In genomic region chr5:127227929-127228595, GRCm38 (mm10) we compare ENCODE assay signal across 10 mouse cellular contexts. TPM values are rescaled to one million over a fixed set of nuclear protein-coding genes. Genes with fewer than 3 reads are reported as not detected.
DNase-seq lines count a peak whose midpoint lies in the region; ATAC-seq lines count a peak whose summit lies in the region.
"Had no signal": no experiment of that assay in that cellular context is flagged by ENCODE, and none has a peak within 500 bp of the region (broad histone marks: within the 10 kb centered on the region; RNA-seq: fewer than 3 reads in every experiment).

No protein-coding gene starts in this region.

- H3K4me1 ChIP-seq in heart, embryonic 13.5 days, result 0 out of 2 replicates have a peak, but pooled peaks cover 9% of the 10 kb centered on the region
- H3K4me1 ChIP-seq in forebrain, embryonic 11.5 days (replicated peaks; ENCODE audit: control insufficient read depth, insufficient read depth, low read length), result peaks cover 17% of the 10 kb centered on the region; the same call in 1 of the 2 replicates

- no peak for DNase-seq in heart, adult 9 months (ENCODE audit: low spot score in 2 of 2)
- peak; percentile 81 for DNase-seq in ES-CJ7 (ENCODE audit: low read depth, low spot score)
- peak; percentile 72 for DNase-seq in forebrain, embryonic 11.5 days (ENCODE audit: low spot score)
- peak; percentile 62 for DNase-seq in mesoderm, embryonic 11.5 days (ENCODE audit: low read depth, low spot score)
- DNase-seq in adrenal gland, adult 2 months, result no peak
- DNase-seq in cerebellum, adult 8-10 months, result no peak
- DNase-seq in gastrocnemius, adult 8-10 months (ENCODE audit: low spot score in 2 of 2), result no peak
- DNase-seq: adrenal gland, postnatal 14 days had no signal

- 4% methylated on average over 14 of the region's 14 CpGs for WGBS in heart, embryonic 13.5 days
- 2% methylated on average over 14 of the region's 14 CpGs for WGBS in forebrain, embryonic 11.5 days

- H3K4me3 ChIP-seq in heart, embryonic 13.5 days, result peak overlapping the region; percentile 24; the same call in 1 of the 2 replicates
- H3K4me3 ChIP-seq in forebrain, embryonic 11.5 days (ENCODE audit: low read depth, low read length), result peak overlapping the region; percentile 18; the same call in 1 of the 2 replicates

- no peaks in the 10 kb centered on the region for H3K36me3 ChIP-seq in heart, embryonic 13.5 days
- H3K36me3 ChIP-seq in forebrain, embryonic 11.5 days (ENCODE audit: control insufficient read depth, insufficient read depth, low read length), result no peaks in the 10 kb centered on the region

- no peak overlapping the region for H3K9ac ChIP-seq in heart, embryonic 13.5 days
- H3K9ac ChIP-seq in forebrain, embryonic 11.5 days (ENCODE audit: low read length), result peak overlapping the region; percentile 20; the same call in 1 of the 2 replicates

- peaks cover 18% of the 10 kb centered on the region; the same call in 1 of the 2 replicates for H3K27me3 ChIP-seq in heart, embryonic 13.5 days (replicated peaks)
- H3K27me3 ChIP-seq in forebrain, embryonic 11.5 days (ENCODE audit: control insufficient read depth, insufficient read depth, low read length), result no peaks in the 10 kb centered on the region

- ATAC-seq in heart, embryonic 13.5 days (ENCODE audit: extremely low read depth, insufficient number of reproducible peaks, low FRiP score, low TSS enrichment), result no peak
- peak; percentile 85 for ATAC-seq in forebrain, embryonic 11.5 days (replicated peaks; ENCODE audit: low FRiP score)

- peak overlapping the region; percentile 63 for H3K4me2 ChIP-seq in heart, embryonic 13.5 days
- H3K4me2 ChIP-seq in forebrain, embryonic 11.5 days (ENCODE audit: low read depth, low read length, severe bottlenecking), result peak overlapping the region; percentile 53

- H3K27ac ChIP-seq in heart, embryonic 13.5 days (replicated peaks), result no peak overlapping the region
- peak overlapping the region; percentile 46 for H3K27ac ChIP-seq in forebrain, embryonic 11.5 days (ENCODE audit: low read depth, low read length)

- H3K9me3 ChIP-seq in heart, embryonic 13.5 days, result peaks cover 9% of the 10 kb centered on the region; the same call in 1 of the 2 replicates
- no peaks in the 10 kb centered on the region for H3K9me3 ChIP-seq in forebrain, embryonic 11.5 days (ENCODE audit: control insufficient read depth, low read length)

RNA-seq across cellular contexts. Expression of gene Tmem132c, which starts 13.5 kb away (rescaled TPM):
- 2.5 and 2.9 TPM in 2 replicates for polyA plus RNA-seq in heart, embryonic 13.5 days (2015; fragmentation: Nextera tagmentation; extraction: Ambion mirVana)
- polyA plus RNA-seq in forebrain, embryonic 11.5 days (2014; fragmentation: Nextera tagmentation; extraction: Ambion mirVana), result 21.3 and 26.1 TPM in 2 replicates
- under 1 TPM; 0.43 to 0.69 TPM for total RNA-seq in adrenal gland, adult 2 months (2021)
- 0.58 and 1.5 TPM in 2 replicates for polyA plus RNA-seq in adrenal gland, adult 2 months (2012; rRNA removed)
- under 1 TPM in 3 of 4 experiments, not detected in 1; 0.10 to 0.22 (median 0.21) TPM for total RNA-seq in gastrocnemius, adult 8-10 months (2022)
- total RNA-seq: monocyte, adult 5-6 weeks had no signal

Comparison
In these comparisons a context has a peak if more than half of its experiments do, and no peak if none do; other contexts are left out.
1. DNase-seq: peak in ES-CJ7 (single experiment), forebrain, embryonic 11.5 days (single experiment) and mesoderm, embryonic 11.5 days (single experiment); none in heart, adult 9 months (0 of 2), adrenal gland, adult 2 months (single experiment), cerebellum, adult 8-10 months (single experiment) and gastrocnemius, adult 8-10 months (0 of 2).